Mouse (Mus musculus) heart, postnatal 0 days (tissue): ENCODE results near the gene Sertad3.

Experiments used
- CTCF ChIP-seq: IDR thresholded peaks from 2 replicates; pipeline ENCODE4 v1.5.1; 2016; ENCODE audit warnings: antibody characterized with exemption, control low read depth, low read depth
- EP300 ChIP-seq: IDR thresholded peaks from 2 replicates; pipeline ENCODE4 v1.6.1; 2016; ENCODE audit warnings: antibody characterized with exemption, low read depth

GRCm38 (mm10) chr7:27467648-27468047 is 5.9 kb upstream of the Sertad3 start:
- TF ChIP-seq CTCF (no peak), EP300 (no peak)
